Mouse (Mus musculus): Measurements from ENCODE around the gene Tcf19.

DNA sequence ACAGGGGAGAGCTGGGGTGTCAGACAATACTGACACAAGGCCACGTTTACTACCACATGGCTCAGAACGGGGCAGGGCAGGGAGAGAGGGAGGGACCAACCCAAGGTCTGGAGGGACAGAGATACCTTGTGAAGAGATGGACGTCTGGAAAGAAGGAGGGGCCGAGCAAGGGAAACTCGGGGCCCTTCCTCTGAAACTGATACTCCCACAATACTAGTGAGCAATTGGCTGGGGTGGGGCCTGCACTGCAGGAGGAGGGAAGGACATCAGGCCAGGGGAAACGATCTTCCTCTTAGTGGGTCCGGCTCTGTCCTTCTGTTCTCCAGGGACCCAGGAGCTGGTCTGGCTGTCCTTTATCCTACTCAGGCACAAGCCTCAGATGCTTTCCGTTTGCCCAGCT, 34.2 kb upstream of the Tcf19 start:
- TF ChIP-seq POLR2A (IDR thresholded peaks at IDR 0.05; ENCODE audit: low read depth, low read length) (no peak), CTCF (IDR thresholded peaks at IDR 0.05; ENCODE audit: extremely low read depth, insufficient read length, insufficient replicate concordance, low read depth, low read length) (no peak)

All from small intestine, adult 2 months (tissue).